Mouse (Mus musculus) olfactory bulb, adult 2 months (tissue): ENCODE measurements around the gene Dhx40.

Source experiments
- CTCF ChIP-seq: fragments of 200-500 bp; IDR thresholded peaks from 2 replicates; pipeline ENCODE4 v1.5.1; 2012; ENCODE audit warnings: low read depth, mild to moderate bottlenecking, low read length, moderate library complexity; ENCODE audit not compliant: insufficient read depth
- POLR2A ChIP-seq: fragments of 200-500 bp; IDR thresholded peaks from 2 replicates; pipeline ENCODE4 v1.6.1; 2012; ENCODE audit warnings: mild to moderate bottlenecking, low read depth, low read length, moderate library complexity; ENCODE audit not compliant: insufficient read depth

- no peak for TF ChIP-seq POLR2A
- TF ChIP-seq CTCF, result no peak
Observed at GRCm38 (mm10) chr11:86734241-86734939, 73.2 kb downstream of the Dhx40 start.
